Mouse (Mus musculus): ENCODE measurements around the gene Chst3. TPM values are rescaled to one million over a fixed set of nuclear protein-coding genes. Genes with fewer than 3 reads are reported as not detected.
A peak's percentile ranks its signal among the peaks of the same experiment; 100 is the strongest.
"Not testable (repeated sequence)": the region's sequence is repeated elsewhere in the genome, so short reads cannot be mapped to it uniquely, and the experiment has no call there.

The Chst3 gene
- polyA plus RNA-seq, 1 experiment from 2014 or later: 1.3 TPM

DNA sequence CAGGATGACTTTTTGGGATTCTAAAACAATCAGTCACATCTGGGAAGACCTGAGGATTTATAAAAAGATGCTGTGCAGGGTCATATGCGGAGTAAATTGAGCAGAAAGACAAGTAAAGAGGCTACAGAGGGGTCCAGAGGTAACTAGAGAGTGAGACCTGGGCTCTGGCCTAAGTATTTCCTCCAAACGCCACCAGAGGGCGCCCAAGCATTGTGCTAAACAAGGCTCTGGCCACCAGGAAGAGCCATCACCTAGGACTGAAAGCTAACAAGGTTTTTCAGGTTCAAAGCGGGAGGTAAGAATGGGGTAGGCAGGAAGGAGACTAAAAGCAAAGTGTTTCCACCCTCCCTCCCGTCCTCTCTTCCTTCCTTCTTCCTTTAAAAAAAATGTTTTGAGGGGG lies 71.0 kb downstream of the Chst3 start:
- H3K4me3 ChIP-seq (ENCODE audit: low read depth, low read length): no peak overlapping the region
- 0 out of 2 replicates have a peak, but pooled peaks have one; percentile 56 for ATAC-seq (ENCODE audit: insufficient number of reproducible peaks, low FRiP score, low TSS enrichment, low read depth)
- H3K36me3 ChIP-seq (ENCODE audit: control insufficient read depth, insufficient read depth, low read length): no peaks in the 10 kb centered on the region
- WGBS: 7% methylated on average over 5 of the region's 5 CpGs
- no peak overlapping the region for H3K9ac ChIP-seq (ENCODE audit: low read length)
- H3K4me1 ChIP-seq (ENCODE audit: control insufficient read depth, insufficient read depth, low read length): no peaks in the 10 kb centered on the region
- no peaks in the 10 kb centered on the region for H3K9me3 ChIP-seq (ENCODE audit: control insufficient read depth, low read length)
- DNase-seq (ENCODE audit: low spot score): peak; percentile 92
- H3K4me2 ChIP-seq (ENCODE audit: low read depth, severe bottlenecking): no peak overlapping the region
- no peaks in the 10 kb centered on the region for H3K27me3 ChIP-seq (ENCODE audit: control insufficient read depth, insufficient read depth, low read length)
- H3K27ac ChIP-seq (replicated peaks; ENCODE audit: low read depth, low read length): no peak overlapping the region

DNA sequence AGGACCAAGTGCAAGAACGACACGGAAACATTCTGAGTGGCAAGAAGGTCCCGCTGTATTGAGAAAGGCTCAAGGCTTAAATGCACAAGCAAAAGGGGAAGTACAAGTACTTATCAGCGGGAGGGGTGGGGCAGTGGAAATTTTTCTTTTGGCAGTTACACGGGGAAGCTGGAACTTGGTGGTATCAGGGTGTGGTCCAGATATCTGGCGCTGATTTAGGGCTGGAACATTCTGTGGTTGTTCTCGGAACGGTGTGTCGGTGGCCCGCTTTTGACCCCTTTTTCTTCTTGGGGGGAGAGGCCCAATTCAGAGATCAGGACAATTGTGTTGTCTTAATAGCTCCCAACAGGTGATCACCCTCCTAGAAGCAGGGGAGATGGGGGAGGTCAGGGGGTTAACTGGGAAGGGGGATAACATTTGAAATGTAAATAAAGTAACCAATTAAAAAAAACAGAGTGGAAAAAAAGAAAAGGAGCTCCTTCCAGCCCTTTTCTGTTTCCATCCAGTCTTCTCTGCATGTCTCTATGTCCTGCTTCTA lies 71.5 kb downstream of the Chst3 start:
- not testable (repeated sequence) for H3K9ac ChIP-seq (ENCODE audit: low read length); H3K4me1 ChIP-seq (ENCODE audit: control insufficient read depth, insufficient read depth, low read length); H3K4me3 ChIP-seq (ENCODE audit: low read depth, low read length); H3K36me3 ChIP-seq (ENCODE audit: control insufficient read depth, insufficient read depth, low read length); H3K27ac ChIP-seq (replicated peaks; ENCODE audit: low read depth, low read length); H3K4me2 ChIP-seq (ENCODE audit: low read depth, severe bottlenecking); DNase-seq (ENCODE audit: low spot score); H3K9me3 ChIP-seq (ENCODE audit: control insufficient read depth, low read length); H3K27me3 ChIP-seq (ENCODE audit: control insufficient read depth, insufficient read depth, low read length)
- ATAC-seq (ENCODE audit: insufficient number of reproducible peaks, low FRiP score, low TSS enrichment, low read depth): 0 out of 2 replicates have a peak, but pooled peaks have one; percentile 20
- WGBS: 76% methylated on average over 10 of the region's 10 CpGs

DNA sequence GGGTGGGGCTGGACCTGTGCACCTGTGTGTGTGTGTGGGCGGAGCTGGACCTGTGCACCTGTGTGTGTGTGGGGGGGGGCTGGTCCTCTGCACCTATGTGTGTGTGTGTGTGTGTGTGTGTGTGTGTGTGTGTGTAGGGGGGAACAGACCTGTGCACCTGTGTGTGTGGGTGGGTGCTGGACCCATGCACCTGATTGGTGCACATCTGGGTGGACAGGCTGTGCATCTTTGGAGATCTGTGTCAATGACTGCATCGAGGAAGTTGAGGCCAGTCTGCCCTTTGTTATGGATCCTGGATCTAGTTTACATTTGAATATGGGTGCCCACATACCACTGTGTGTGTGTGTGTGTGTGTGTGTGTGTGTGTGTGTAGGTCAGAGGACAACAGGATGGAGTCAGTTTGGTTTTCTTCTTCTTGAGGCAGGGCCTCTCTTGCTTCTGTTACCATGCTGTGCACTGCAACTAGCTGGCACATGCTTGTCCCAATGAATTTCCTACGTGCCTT lies 77.4 kb downstream of the Chst3 start:
- ATAC-seq (ENCODE audit: insufficient number of reproducible peaks, low FRiP score, low TSS enrichment, low read depth): no peak
- Histone ChIP-seq H3K36me3 (ENCODE audit: control insufficient read depth, insufficient read depth, low read length) (no peaks in the 10 kb centered on the region), H3K4me2 (ENCODE audit: low read depth, severe bottlenecking) (no peak overlapping the region), H3K27ac (replicated peaks; ENCODE audit: low read depth, low read length) (no peak overlapping the region), H3K4me1 (ENCODE audit: control insufficient read depth, insufficient read depth, low read length) (no peaks in the 10 kb centered on the region), H3K9me3 (ENCODE audit: control insufficient read depth, low read length) (no peaks in the 10 kb centered on the region), H3K4me3 (ENCODE audit: low read depth, low read length) (no peak overlapping the region), H3K27me3 (ENCODE audit: control insufficient read depth, insufficient read depth, low read length) (no peaks in the 10 kb centered on the region), H3K9ac (ENCODE audit: low read length) (no peak overlapping the region)
- 96% methylated on average over 3 of the region's 3 CpGs for WGBS
- DNase-seq (ENCODE audit: low spot score): no peak

DNA sequence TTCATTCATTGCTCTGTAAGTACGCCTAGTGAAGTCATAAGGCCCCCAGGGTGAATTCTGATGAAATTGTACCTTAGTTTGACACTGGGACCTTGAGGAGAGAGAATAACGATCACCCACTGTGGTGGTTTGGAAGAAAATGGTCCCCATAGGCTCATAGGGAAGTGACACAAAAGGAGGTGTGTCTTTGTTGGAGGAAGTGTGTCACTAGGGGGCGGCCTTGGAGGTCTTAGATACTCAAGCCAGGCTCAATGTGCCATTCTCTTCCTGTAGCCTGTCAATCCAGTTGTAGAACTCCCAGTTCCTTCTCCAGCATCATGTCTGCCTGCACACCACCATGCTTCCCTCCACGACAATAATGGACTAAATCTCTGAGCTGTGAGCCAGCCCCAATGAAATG lies 78.3 kb downstream of the Chst3 start:
- WGBS: 85% methylated on average over 4 of the region's 4 CpGs
- ATAC-seq (ENCODE audit: insufficient number of reproducible peaks, low FRiP score, low TSS enrichment, low read depth) (no peak), DNase-seq (ENCODE audit: low spot score) (no peak)
- no peaks in the 10 kb centered on the region for H3K27me3 ChIP-seq (ENCODE audit: control insufficient read depth, insufficient read depth, low read length)
- no peak overlapping the region for H3K27ac ChIP-seq (replicated peaks; ENCODE audit: low read depth, low read length)
- H3K4me2 ChIP-seq (ENCODE audit: low read depth, severe bottlenecking): no peak overlapping the region
- no peaks in the 10 kb centered on the region for H3K4me1 ChIP-seq (ENCODE audit: control insufficient read depth, insufficient read depth, low read length)
- H3K36me3 ChIP-seq (ENCODE audit: control insufficient read depth, insufficient read depth, low read length): no peaks in the 10 kb centered on the region
- no peak overlapping the region for H3K9ac ChIP-seq (ENCODE audit: low read length)
- no peaks in the 10 kb centered on the region for H3K9me3 ChIP-seq (ENCODE audit: control insufficient read depth, low read length)
- H3K4me3 ChIP-seq (ENCODE audit: low read depth, low read length): no peak overlapping the region

DNA sequence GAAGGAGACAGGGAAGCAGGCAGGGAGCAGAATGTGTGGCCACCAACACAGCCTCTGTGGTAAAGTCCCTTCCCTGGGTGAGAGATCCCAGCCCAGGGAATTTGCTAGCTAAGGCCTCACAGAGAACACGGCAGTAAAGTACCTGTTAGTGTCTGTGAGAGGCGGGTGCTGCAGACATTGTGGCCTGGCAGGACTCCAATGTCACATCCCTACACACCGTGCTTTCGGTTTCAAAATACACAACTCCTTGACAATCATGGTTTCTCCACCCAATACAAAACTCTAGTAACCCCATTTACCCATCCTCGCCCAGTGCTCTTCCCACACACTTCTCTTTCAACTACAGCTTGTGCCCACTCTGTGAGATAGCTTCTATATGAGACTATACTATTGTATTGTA lies 80.4 kb downstream of the Chst3 start:
- no peaks in the 10 kb centered on the region for H3K27me3 ChIP-seq (ENCODE audit: control insufficient read depth, insufficient read depth, low read length)
- H3K4me3 ChIP-seq (ENCODE audit: low read depth, low read length): no peak overlapping the region
- H3K9me3 ChIP-seq (ENCODE audit: control insufficient read depth, low read length): no peaks in the 10 kb centered on the region
- no peak overlapping the region for H3K27ac ChIP-seq (replicated peaks; ENCODE audit: low read depth, low read length)
- WGBS: 87% methylated on average over 5 of the region's 5 CpGs
- DNase-seq (ENCODE audit: low spot score) (no peak), ATAC-seq (ENCODE audit: insufficient number of reproducible peaks, low FRiP score, low TSS enrichment, low read depth) (no peak)
- H3K4me2 ChIP-seq (ENCODE audit: low read depth, severe bottlenecking): no peak overlapping the region
- H3K9ac ChIP-seq (ENCODE audit: low read length): no peak overlapping the region
- peaks cover 6% of the 10 kb centered on the region for H3K4me1 ChIP-seq (ENCODE audit: control insufficient read depth, insufficient read depth, low read length)
- H3K36me3 ChIP-seq (ENCODE audit: control insufficient read depth, insufficient read depth, low read length): no peaks in the 10 kb centered on the region

DNA sequence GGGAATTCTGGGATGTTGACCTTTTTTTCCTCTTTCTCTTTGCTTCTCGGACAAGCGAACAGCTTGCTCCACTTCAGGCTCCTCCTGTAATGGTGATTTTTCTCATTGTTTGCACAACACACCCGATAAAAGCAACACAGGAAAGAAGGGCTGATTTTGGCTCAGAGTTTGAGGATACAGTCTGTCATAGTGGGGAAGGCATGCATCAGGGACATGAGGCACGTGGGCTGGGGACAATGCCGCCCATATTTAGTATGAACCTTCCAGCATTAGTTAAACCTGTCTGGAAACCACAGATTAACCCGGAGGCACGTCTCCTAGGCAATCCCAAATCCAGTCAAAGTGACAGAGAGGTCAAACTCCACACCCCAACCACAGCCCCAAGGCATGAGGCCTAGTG lies 82.1 kb downstream of the Chst3 start:
- H3K9me3 ChIP-seq (ENCODE audit: control insufficient read depth, low read length): no peaks in the 10 kb centered on the region
- H3K4me2 ChIP-seq (ENCODE audit: low read depth, severe bottlenecking): no peak overlapping the region
- ATAC-seq (ENCODE audit: insufficient number of reproducible peaks, low FRiP score, low TSS enrichment, low read depth): no peak
- no peak overlapping the region for H3K27ac ChIP-seq (replicated peaks; ENCODE audit: low read depth, low read length)
- H3K27me3 ChIP-seq (ENCODE audit: control insufficient read depth, insufficient read depth, low read length): no peaks in the 10 kb centered on the region
- no peak overlapping the region for H3K9ac ChIP-seq (ENCODE audit: low read length)
- H3K4me1 ChIP-seq (ENCODE audit: control insufficient read depth, insufficient read depth, low read length): peaks cover 12% of the 10 kb centered on the region
- no peak overlapping the region for H3K4me3 ChIP-seq (ENCODE audit: low read depth, low read length)
- WGBS: 86% methylated on average over 7 of the region's 7 CpGs
- DNase-seq (ENCODE audit: low spot score): no peak
- no peaks in the 10 kb centered on the region for H3K36me3 ChIP-seq (ENCODE audit: control insufficient read depth, insufficient read depth, low read length)

DNA sequence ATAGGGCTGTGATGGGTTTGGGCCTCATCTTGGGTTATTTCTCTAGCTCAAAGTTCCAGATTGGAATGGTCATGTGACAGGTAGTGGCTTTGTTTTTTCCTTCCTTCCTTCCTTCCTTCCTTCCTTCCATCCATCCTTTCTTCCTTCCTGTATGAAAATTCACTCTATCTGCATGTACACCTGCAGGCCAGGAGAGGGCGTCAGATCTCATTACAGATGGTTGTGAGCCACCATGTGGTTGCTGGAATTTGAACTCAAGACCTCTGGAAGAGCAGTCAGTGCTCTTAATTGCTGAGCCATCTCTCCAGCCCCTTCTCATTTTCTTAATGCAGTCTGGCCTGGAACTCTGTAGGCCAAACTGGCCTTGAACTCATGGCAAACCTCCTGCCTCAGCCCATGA lies 83.0 kb downstream of the Chst3 start:
- not testable (repeated sequence) for ATAC-seq (ENCODE audit: insufficient number of reproducible peaks, low FRiP score, low TSS enrichment, low read depth); DNase-seq (ENCODE audit: low spot score); H3K9me3 ChIP-seq (ENCODE audit: control insufficient read depth, low read length); H3K27ac ChIP-seq (replicated peaks; ENCODE audit: low read depth, low read length); H3K36me3 ChIP-seq (ENCODE audit: control insufficient read depth, insufficient read depth, low read length); H3K27me3 ChIP-seq (ENCODE audit: control insufficient read depth, insufficient read depth, low read length); H3K4me2 ChIP-seq (ENCODE audit: low read depth, severe bottlenecking); H3K9ac ChIP-seq (ENCODE audit: low read length); H3K4me3 ChIP-seq (ENCODE audit: low read depth, low read length)
- H3K4me1 ChIP-seq (ENCODE audit: control insufficient read depth, insufficient read depth, low read length): peaks cover 12% of the 10 kb centered on the region
- 38% methylated on average over 1 of the region's 1 CpGs for WGBS

DNA sequence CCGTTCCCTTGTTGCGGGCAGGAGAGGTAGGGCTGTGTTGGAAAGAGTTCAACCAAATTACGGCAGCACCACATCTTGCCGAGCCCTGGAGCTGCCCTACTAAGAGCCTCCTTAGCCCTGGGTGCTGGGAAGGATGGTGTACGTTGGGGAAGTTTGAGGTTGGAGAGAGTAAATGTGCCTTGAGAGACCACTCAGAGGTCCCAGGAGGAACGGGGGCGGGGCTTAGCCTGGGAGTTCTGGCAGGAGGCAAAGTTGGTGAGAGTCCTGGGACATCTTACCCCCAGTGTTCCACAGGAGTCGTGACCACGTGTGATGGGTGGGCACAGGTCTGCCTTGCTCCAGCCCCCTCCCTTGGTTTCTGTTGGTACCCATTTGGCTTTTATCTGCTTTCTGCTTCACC lies 84.9 kb downstream of the Chst3 start:
- ATAC-seq (ENCODE audit: insufficient number of reproducible peaks, low FRiP score, low TSS enrichment, low read depth): no peak
- Histone ChIP-seq H3K4me3 (ENCODE audit: low read depth, low read length) (no peak overlapping the region), H3K4me1 (ENCODE audit: control insufficient read depth, insufficient read depth, low read length) (peaks cover 12% of the 10 kb centered on the region), H3K27ac (replicated peaks; ENCODE audit: low read depth, low read length) (no peak overlapping the region), H3K27me3 (ENCODE audit: control insufficient read depth, insufficient read depth, low read length) (no peaks in the 10 kb centered on the region), H3K36me3 (ENCODE audit: control insufficient read depth, insufficient read depth, low read length) (no peaks in the 10 kb centered on the region), H3K9me3 (ENCODE audit: control insufficient read depth, low read length) (no peaks in the 10 kb centered on the region), H3K4me2 (ENCODE audit: low read depth, severe bottlenecking) (no peak overlapping the region), H3K9ac (ENCODE audit: low read length) (no peak overlapping the region)
- 51% methylated on average over 9 of the region's 9 CpGs for WGBS
- no peak for DNase-seq (ENCODE audit: low spot score)

DNA sequence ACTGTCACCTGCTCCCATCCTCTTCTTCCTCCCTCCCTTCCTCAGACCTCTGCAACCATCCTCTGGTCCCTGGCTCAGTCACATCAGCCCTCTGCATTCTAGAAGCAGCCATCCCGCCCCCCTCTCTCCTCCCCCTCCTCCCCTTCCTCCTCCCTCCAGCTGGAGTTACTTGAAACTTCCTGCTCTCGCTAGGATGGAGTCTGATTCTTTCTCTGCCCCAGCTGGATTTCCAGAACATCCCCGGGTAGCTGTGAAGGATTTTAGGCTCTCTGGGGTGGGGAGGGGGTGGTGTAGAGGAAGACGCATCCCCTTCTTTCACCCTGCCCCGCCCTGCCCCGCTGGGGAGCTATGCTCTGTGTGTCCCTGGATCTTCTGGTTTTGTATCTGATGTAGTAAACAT lies 85.6 kb downstream of the Chst3 start:
- Histone ChIP-seq H3K27me3 (ENCODE audit: control insufficient read depth, insufficient read depth, low read length) (no peaks in the 10 kb centered on the region), H3K4me1 (ENCODE audit: control insufficient read depth, insufficient read depth, low read length) (peaks cover 12% of the 10 kb centered on the region), H3K4me2 (ENCODE audit: low read depth, severe bottlenecking) (no peak overlapping the region), H3K9ac (ENCODE audit: low read length) (no peak overlapping the region), H3K9me3 (ENCODE audit: control insufficient read depth, low read length) (no peaks in the 10 kb centered on the region), H3K36me3 (ENCODE audit: control insufficient read depth, insufficient read depth, low read length) (no peaks in the 10 kb centered on the region), H3K4me3 (ENCODE audit: low read depth, low read length) (no peak overlapping the region), H3K27ac (replicated peaks; ENCODE audit: low read depth, low read length) (no peak overlapping the region)
- peak; percentile 48; the same call in 1 of the 2 replicates for ATAC-seq (ENCODE audit: insufficient number of reproducible peaks, low FRiP score, low TSS enrichment, low read depth)
- WGBS: 26% methylated on average over 6 of the region's 6 CpGs
- DNase-seq (ENCODE audit: low spot score): peak; percentile 52
